Mouse (Mus musculus): ENCODE data around the gene Gm21761.
"Not testable (repeated sequence)": the region's sequence is repeated elsewhere in the genome, so short reads cannot be mapped to it uniquely, and the experiment has no call there.

DNA sequence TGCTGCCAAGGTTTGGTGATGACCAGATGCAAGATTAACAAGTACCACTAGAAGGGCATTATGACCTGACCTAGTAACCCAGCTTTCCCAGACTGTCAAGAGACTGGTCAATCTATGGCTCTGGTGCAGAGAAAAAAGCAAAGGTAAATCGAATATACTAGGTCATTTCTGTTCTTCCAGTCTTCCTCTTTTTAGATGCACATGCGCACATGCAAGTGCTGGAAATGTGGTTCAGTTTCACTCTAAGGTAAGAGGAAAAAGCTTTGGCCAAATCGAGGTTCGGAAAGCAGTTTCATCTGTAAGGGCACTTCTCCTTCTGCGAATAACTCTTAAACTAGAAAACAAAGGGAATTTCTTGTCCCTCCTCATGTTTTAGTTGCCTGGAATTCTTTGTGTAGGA, 26.5 kb upstream of the Gm21761 start:
- TF ChIP-seq ETS1 (conservative IDR thresholded peaks at IDR 0.05; ENCODE audit: low read depth, low read length); EP300 (IDR thresholded peaks at IDR 0.05; ENCODE audit: low read length): not testable (repeated sequence)

All from CH12.LX (cell line).